Mouse (Mus musculus) subcutaneous adipose tissue, adult 2 months (tissue): Measurements from ENCODE around the gene Tgm4. TPM values are rescaled to one million over a fixed set of nuclear protein-coding genes. Genes with fewer than 3 reads are reported as not detected.

ENCODE experiments used
- polyA plus RNA-seq: library from polyadenylated mRNA; depleted of rRNA; stranded (reverse); fragments of >200 nt; gene quantifications from 2 replicates; pipeline ENCODE4 v1.2.3, GENCODE M21; 2012; ENCODE audit warnings: low replicate concordance; rRNA removed

Tgm4 gene
- 0.20 and 0.31 TPM in 2 replicates for polyA plus RNA-seq

DNA sequence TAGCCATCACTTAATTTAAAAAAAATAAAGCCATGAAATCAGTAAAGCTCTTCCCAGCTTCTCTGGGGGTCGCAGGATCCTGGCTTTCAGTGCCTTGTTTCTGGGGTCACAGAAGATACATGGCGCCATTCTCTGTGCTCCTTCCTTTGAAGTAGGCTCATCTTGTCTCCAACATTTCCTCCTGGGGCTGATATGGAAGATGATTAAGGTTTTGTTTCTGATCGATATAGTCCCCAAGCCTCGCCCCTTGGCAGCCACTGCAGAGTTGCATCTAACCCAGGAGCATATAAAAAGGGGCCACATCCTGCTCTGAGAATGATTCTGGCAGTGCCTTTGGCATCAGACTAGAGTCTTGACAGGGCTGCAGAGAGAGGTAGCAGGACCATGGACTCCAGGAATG, at the start of gene Tgm4:
Gene Tgm4, plus strand, starts transcription at position 301 of the 400 bp plus-strand sequence.

GRCm38 (mm10) chr9:123020995-123021631, 13.4 kb upstream of the Tgm4 start, which contains the start of gene Tmem42:
Tmem42 (plus strand) TSS chr9:123021326.

DNA sequence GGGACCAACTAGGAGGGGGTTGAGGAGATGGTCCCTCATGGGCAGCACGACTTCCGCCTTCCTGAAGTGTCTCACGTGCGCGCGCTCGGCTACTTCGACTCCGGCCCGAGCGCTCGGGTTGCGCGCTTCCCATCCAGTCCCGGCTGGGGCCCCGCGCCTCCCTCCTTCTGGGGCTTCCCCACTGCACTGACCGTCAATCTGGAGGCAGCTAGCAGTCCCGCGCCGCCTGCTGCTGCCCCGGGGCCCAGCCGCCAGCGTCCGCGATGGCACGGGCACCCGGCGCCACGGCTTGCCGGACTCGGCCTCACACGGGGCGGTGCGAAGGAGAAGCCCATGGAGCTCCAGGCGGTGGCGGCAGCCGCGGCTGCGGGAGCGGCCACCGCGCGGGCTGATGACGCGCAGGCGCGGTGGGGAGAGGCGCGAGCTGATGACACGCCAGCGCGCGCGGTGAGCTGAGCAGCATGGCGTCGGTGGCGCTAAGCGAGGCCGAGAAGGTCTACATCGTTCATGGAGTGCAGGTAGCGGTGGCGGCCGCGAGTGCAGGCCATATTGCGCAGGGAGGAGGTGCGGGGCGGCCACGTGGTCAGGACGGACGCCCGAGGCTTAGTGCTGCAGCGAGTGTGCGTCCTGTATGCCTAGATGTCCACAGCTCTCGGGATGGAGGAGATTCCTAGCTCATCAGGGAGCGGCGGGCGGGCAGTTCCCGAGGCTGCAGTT, 78.4 kb downstream of the Tgm4 start, which contains the start of the genes Zdhhc3 and Exosc7:
Gene Zdhhc3, minus strand, starts transcription at position 401 of the 717 bp plus-strand sequence.
Gene Exosc7, plus strand, starts transcription at position 411 of the 717 bp plus-strand sequence.

Other genes with a start within 250 kb of the Tgm4 start
- 6.0 and 6.1 TPM in 2 replicates for gene Tcaim, start 229.2 kb upstream of the Tgm4 start, polyA plus RNA-seq
- not detected in 2 replicates for gene Gm35549, start 190.7 kb upstream of the Tgm4 start, polyA plus RNA-seq
- 33.8 and 62.7 TPM in 2 replicates for gene Zfp445, start 168.7 kb upstream of the Tgm4 start, polyA plus RNA-seq
- gene Zkscan7, start 149.0 kb upstream of the Tgm4 start, polyA plus RNA-seq = 2.6 and 6.5 TPM in 2 replicates
- 0.67 and 2.4 TPM in 2 replicates for gene Zfp105, start 111.7 kb upstream of the Tgm4 start, polyA plus RNA-seq
- gene 1110059G10Rik, start 83.7 kb upstream of the Tgm4 start, polyA plus RNA-seq = 2.9 and 3.2 TPM in 2 replicates
- gene Kif15, start 83.7 kb upstream of the Tgm4 start, polyA plus RNA-seq = 0.69 and 9.7 TPM in 2 replicates
- 15.7 and 18.2 TPM in 2 replicates for gene Tmem42, start 13.4 kb upstream of the Tgm4 start, polyA plus RNA-seq
- gene Zdhhc3, start 78.5 kb downstream of the Tgm4 start, polyA plus RNA-seq = 94.7 and 175 TPM in 2 replicates
- 25.1 and 33.1 TPM in 2 replicates for gene Exosc7, start 78.5 kb downstream of the Tgm4 start, polyA plus RNA-seq
- 228 and 407 TPM in 2 replicates for gene Clec3b, start 116.2 kb downstream of the Tgm4 start, polyA plus RNA-seq
- gene Cdcp1, start 181.3 kb downstream of the Tgm4 start, polyA plus RNA-seq = 0.03 and 12.1 TPM in 2 replicates
- gene Tmem158, start 226.0 kb downstream of the Tgm4 start, polyA plus RNA-seq = 7.4 and 36.0 TPM in 2 replicates